Mouse (Mus musculus): Measurements from ENCODE around the gene Car6.

Gene Car6

DNA sequence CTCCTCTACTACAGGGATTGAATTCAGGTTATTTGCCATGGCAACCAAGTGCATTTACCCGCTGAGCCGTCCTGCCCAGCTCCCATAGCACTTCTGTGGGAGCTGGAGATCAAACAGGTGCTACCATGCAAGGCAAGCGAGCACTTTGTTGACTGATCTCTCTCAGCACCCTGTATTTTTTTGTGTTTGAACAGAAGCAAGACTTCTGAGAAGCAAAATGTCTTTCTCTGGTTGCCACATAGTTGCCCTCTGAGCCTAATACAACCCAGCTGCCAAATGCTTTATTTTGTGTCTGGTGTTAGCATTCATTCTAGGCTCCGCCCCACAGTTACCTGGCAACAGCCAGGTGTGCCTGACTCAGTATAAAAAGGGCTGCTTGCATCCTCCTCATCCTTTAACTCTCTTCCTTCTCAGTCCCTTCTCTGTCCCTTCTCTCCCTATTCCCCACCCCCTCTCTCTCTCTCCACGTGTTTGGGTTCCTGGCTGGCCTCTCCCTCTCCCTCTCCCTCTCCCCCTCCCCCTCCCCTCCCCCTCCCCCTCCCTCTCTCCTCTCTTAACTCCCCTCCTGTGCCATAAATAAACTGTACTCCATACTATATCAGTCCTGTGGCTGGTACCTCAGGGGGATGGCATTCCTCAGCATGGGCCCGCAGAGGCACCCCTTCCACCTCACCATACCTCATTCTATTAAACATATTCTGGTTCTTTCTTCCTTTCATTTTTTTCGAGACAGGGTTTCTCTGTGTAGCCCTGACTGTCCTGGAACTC lies 27.6 kb upstream of the Car6 start:
- DNase-seq: no peak

- DNase-seq: peak; percentile 74
These were observed 25.9 kb upstream of the Car6 start for GRCm38 (mm10) chr4:150226818-150227688.

DNA sequence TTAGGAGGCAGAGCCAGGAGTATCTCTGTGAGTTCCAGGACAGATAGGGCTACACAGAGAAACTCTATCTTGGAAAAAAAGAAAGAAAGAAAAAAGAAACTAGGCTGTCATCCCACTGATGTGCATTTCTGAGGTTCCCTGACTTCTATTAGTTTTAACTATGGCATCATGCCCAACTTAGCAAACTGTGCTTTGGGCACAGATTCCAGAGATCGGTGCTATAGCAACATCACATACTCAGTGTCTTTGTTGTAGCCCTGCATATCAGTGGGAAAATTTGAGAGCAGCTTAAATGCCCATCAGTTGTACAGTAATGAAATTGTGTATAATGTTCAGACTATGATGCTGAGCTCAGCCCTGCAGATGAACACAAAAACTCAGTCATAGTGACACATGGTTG lies 24.6 kb upstream of the Car6 start:
- no peak for DNase-seq

DNA sequence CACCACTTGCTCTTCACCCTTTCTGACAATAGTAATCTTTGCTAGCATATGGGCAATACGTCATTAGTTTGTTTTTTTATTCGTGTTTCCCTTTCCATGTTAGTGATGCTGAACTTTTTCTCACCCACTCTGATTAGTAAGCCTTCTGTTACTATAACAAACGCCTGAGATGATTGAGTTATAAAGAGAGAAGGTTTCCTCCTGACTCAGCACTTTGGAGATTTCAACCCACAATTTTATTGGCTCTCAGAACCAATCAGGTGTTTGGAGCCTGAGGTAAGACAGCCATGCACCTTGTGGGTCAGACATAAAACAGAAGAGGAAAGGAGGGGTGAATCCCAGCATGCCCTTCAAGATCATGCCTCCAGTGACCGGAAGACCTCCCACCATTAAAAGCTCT lies 22.7 kb upstream of the Car6 start:
- DNase-seq: no peak

GRCm38 (mm10) chr4:150221017-150221640 lies 20.0 kb upstream of the Car6 start:
- peak; percentile 73 for DNase-seq

- DNase-seq: peak; percentile 87
These were observed 19.5 kb upstream of the Car6 start for GRCm38 (mm10) chr4:150220584-150220983.

- peak; percentile 66 for DNase-seq
These were observed 18.6 kb upstream of the Car6 start for GRCm38 (mm10) chr4:150219501-150220292.

DNA sequence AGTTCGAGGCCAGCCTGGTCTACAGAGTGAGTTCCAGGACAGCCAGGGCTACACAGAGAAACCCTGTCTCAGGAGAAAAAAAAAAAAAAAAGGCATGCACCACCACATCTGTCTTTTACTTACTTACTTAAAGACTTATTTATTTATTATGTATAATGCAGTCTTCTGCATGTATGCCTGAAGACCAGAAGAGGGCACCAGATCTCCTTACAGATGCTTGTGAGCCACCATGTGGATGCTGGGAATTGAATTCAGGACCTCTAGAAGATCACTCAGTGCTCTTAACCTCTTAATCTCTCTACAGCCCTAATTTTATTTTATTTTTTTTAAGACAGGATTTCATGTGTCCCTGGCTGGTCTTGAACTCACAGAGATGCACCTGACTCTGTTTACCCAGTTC lies 16.8 kb upstream of the Car6 start:
- no peak for DNase-seq

DNA sequence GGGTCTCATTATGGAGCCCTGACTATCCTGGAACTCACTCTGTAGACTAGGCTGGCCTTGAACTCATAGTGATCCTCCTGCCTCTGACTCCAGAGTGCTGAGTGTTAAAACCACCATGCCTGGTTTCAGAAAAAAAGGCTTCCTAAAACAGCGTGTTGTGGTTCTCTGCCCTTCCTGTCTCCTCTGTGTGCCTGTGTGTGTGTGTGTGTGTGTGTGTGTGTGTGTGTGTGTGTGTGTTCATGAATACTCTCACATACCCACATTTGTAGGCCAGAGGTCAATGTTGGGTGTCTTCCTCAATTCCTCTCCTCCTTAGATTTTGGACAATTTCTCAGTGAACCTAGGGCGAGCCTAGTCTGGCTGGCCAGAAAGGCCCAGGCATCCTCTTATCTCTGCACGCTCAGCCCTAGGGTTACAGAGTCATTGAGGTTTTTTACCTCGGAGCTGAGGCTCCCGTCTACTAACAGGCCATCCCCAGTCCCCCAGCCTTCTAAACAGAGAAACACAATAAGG lies 16.0 kb upstream of the Car6 start:
- DNase-seq: no peak

DNA sequence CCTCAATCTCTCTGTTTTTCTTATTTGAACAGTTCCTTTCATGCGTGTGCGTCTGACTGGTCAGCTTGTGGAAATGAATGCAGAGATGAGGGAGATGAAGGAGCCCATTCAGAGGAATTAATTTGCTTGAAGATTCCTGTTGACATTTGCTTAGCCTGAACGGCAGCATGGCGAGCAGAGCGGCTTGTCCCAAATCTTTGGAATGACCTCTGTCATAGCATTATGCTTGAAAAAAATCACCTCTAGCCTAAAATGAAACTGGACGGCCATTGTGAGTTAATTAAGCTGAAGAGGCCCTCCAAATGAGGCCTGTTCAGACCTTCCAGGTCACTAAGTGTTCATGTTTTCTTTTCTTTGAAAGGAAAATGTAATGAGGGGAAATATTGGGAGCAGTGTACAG lies 15.3 kb upstream of the Car6 start:
- DNase-seq: no peak

DNA sequence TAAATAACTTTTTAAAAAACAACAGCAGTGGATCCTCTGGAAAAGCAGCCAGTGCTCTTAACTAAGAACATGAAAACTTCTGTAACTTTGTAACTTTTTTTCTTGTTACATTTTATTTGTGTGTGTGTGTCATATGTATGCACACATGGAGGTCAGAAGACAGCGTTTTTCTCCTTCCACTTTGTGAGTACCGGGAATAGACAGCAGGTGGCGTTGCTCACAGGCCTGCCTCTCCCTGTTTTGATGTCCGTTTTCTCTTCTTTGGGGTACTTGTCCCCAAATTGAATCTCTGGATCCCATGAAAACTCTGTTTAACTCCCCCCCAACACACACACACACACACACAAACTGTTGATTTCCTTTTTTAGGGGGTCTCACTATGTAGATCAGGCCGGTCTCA lies 12.8 kb upstream of the Car6 start:
- DNase-seq: no peak

DNA sequence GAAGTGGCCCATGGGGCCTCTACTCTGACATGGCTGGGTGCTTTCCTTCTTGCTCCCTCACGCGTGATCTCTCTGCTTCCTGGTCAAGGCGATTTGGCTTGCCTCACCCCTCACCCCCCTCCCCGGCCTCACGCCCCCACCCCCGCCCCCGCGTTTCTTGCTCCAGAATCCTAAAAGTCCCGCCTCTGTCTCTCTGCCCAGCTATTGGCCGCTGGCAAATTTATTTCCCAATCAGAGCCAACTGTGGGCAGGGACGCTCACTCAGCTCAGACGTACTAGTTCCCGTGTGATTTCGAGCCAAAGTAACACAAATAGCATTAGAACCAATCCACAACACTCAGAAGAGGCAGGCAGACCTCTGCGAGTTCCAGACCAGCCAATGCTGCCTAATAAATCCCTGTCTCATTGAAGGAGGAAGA lies 11.4 kb upstream of the Car6 start:
- peak; percentile 65 for DNase-seq

- DNase-seq: no peak
These were observed 10.9 kb upstream of the Car6 start for GRCm38 (mm10) chr4:150211930-150212552.

DNA sequence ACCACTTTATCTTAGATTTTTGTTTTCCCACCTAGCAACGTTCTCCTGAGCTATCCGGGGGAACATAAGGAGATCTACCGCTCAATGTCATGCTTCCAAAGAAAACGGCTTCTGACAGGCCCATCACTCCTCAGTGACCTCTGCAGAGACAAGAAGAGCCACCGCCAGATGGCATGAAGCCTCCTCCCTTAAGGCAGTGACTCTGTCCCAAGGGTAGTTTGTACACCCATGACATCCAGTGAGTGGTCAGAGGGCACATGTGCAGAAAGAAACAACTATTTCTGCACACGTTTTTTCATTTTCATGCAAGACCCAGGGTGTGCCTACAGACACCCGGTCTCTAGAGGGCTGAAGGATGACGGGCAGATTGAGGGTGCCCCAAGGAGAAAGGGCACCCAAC lies 9.2 kb upstream of the Car6 start:
- DNase-seq: no peak

GRCm38 (mm10) chr4:150209751-150210150 lies 8.6 kb upstream of the Car6 start:
- DNase-seq: no peak

DNA sequence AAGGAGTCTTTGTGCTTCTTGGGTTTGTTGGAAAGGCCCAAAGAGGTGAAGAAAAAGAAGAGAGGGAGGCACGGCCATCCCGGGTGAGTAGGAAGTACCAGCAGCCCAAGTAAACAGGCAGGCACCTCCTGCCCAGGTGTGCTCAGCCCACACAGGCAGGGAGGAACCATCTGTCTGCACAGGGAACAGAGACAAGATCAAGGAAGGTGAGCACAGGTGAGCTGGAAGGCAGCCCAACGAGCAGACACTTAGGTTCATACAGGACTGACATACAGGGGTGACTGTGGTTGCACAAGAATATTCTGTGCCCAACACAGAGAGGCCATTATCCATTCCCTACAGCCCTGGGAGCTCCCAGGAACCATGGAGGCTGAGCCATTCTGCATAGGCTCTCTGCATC lies 3.7 kb upstream of the Car6 start:
- DNase-seq: no peak

DNA sequence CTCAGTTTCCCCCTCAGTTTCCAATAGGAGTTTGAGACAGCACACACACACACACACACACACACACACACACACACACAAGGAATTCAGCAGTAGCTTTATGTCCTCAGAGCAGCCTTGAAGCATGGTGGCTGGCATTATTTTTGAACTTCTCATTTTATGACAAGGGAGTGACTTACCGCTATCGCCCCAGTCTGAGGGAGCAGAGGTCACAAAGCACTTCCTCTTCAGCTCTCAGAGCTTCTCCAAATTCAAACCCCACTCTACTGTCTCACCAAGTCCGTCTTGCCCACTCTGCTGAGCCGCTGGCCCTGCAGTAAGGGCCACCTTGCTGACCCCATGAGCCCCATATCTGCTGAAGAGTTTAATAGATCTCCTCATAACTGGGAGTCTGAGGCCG lies 1.6 kb upstream of the Car6 start:
- no peak for DNase-seq

GRCm38 (mm10) chr4:150198268-150198667 lies 2.9 kb downstream of the Car6 start:
- no peak for DNase-seq

DNA sequence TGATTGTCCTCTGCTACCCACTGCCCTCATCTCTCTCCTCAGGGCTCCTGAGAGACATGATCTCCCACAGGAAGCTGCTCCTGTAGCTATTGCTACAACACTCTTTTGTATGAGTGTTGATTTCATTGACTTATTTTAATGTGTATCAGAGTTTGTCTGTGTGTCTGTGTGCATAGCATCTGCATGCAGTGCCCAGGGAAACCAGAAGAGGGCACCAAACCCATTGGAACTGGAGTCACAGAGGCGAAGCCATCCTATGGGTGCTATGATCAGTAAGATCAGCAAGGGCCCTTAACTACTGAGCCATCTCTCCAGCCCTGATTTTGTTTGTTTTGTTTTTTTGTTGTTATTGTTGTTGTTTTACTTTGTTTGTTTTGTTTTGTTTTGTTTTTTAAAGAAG lies 7.2 kb downstream of the Car6 start:
- peak; percentile 45 for DNase-seq

DNA sequence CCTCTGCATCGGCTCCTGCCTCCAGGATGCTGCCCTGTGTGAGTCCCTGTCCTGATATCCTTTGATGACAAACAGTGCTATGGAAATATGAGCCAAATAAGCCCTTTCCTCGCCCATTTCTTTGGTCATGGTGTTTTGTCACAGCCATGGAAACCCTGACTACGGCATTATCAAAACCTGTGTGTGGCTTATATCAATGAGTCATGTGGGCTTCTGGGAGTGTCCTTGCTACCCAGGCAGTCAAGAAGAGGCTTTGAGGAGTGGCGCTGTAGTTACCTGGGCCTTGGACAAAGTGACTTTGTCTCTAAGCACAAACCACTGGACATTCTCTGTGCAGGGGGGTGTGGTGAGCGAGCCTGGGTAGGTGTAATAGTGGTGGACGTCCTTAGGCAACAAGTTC lies 8.9 kb downstream of the Car6 start:
- no peak for DNase-seq

DNA sequence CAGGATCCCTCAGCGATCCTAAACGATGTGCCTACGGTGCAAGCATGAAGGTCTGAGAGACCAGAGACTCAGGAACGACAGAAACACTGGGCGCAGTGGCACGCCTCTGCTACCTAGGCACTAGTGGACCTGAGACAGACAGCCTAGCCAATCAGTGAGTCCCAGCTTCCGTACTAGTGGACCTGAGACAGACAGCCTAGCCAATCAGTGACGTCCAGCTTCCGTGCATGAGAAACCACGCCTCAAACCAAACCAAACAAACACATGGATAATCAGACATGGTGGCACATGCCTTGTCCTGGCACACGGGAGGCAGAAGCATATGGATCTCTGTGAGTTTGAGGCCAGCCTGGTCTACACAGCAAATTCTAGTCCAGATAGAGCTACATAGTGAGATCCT lies 12.9 kb downstream of the Car6 start:
- no peak for DNase-seq

GRCm38 (mm10) chr4:150181304-150181703 lies 19.8 kb downstream of the Car6 start:
- no peak for DNase-seq
